Mouse (Mus musculus) c-Kit-positive CD71-positive TER-119-negative erythroid progenitor cells, embryonic 14.5 days (primary cell): ENCODE measurements around the gene Raet1e.
"Not testable (repeated sequence)": the region's sequence is repeated elsewhere in the genome, so short reads cannot be mapped to it uniquely, and the experiment has no call there.

Source experiments
- DNase-seq: peaks from one replicate; pipeline ENCODE4 v3.0.0-alpha.2; 2013; ENCODE audit warnings: low read depth

Raet1e gene

GRCm38 (mm10) chr10:22158310-22158999, at the start of gene Raet1e, which contains the start of gene H60b:
Gene Raet1e, plus strand, starts transcription at chr10:22158569.
Gene H60b, plus strand, starts transcription at chr10:22158586.
- not testable (repeated sequence) for DNase-seq

- DNase-seq = no peak
These were observed 17.6 kb upstream of the Raet1e start for GRCm38 (mm10) chr10:22140665-22141280.

GRCm38 (mm10) chr10:22142194-22142593, 16.2 kb upstream of the Raet1e start:
- DNase-seq = peak; percentile 68

- no peak for DNase-seq
These were observed 15.4 kb upstream of the Raet1e start for GRCm38 (mm10) chr10:22142926-22143325.

GRCm38 (mm10) chr10:22148441-22149072, 9.8 kb upstream of the Raet1e start:
- DNase-seq = no peak

GRCm38 (mm10) chr10:22149073-22149690, 9.2 kb upstream of the Raet1e start, which contains the start of gene E030030I06Rik:
Gene E030030I06Rik, minus strand, starts transcription at chr10:22149270.
- DNase-seq = no peak

GRCm38 (mm10) chr10:22149691-22150465, 8.5 kb upstream of the Raet1e start:
- DNase-seq = no peak

GRCm38 (mm10) chr10:22150593-22150992, 7.8 kb upstream of the Raet1e start:
- no peak for DNase-seq

- DNase-seq = not testable (repeated sequence)
These were observed 7.1 kb upstream of the Raet1e start for GRCm38 (mm10) chr10:22151056-22151862.

GRCm38 (mm10) chr10:22151863-22152640, 6.3 kb upstream of the Raet1e start:
- not testable (repeated sequence) for DNase-seq

- not testable (repeated sequence) for DNase-seq
These were observed 5.2 kb upstream of the Raet1e start for GRCm38 (mm10) chr10:22153147-22153690.

- not testable (repeated sequence) for DNase-seq
These were observed 4.2 kb upstream of the Raet1e start for GRCm38 (mm10) chr10:22154127-22154526.

- no peak for DNase-seq
These were observed 3.2 kb upstream of the Raet1e start for GRCm38 (mm10) chr10:22154871-22155799.

- DNase-seq = no peak
These were observed 777 bp downstream of the Raet1e start for GRCm38 (mm10) chr10:22159131-22159561.

GRCm38 (mm10) chr10:22159581-22160140, 1.3 kb downstream of the Raet1e start:
- DNase-seq = no peak

- DNase-seq = not testable (repeated sequence)
These were observed 4.9 kb downstream of the Raet1e start for GRCm38 (mm10) chr10:22163279-22163678.

- DNase-seq = not testable (repeated sequence)
These were observed 5.6 kb downstream of the Raet1e start for GRCm38 (mm10) chr10:22163705-22164583.
